Mouse (Mus musculus): ENCODE results near the gene Ptprs. TPM values are rescaled to one million over a fixed set of nuclear protein-coding genes. Genes with fewer than 3 reads are reported as not detected.

The Ptprs gene
- polyA plus RNA-seq, 1 experiment from 2014 or later = 210 TPM

Small RNAs within 50 kb of the gene (microRNA-seq; reads per million reads assigned to microRNA genes)
- 5.9 reads per million for gene Mir6977 (ENCODE audit: insufficient number of aligned reads)

Other genes with a start within 250 kb of the Ptprs start
- gene Fem1a, start 219.7 kb downstream of the Ptprs start, polyA plus RNA-seq (2014; fragmentation: Nextera tagmentation; extraction: Ambion mirVana) = 16.5 and 16.6 TPM in 2 replicates
- gene Ticam1, start 199.7 kb downstream of the Ptprs start, polyA plus RNA-seq (2014; fragmentation: Nextera tagmentation; extraction: Ambion mirVana) = 2.5 and 3.0 TPM in 2 replicates
- gene Plin3, start 183.6 kb downstream of the Ptprs start, polyA plus RNA-seq (2014; fragmentation: Nextera tagmentation; extraction: Ambion mirVana) = 37.5 and 44.6 TPM in 2 replicates
- not detected in 2 replicates for gene Arrdc5, start 176.2 kb downstream of the Ptprs start, polyA plus RNA-seq (2014; fragmentation: Nextera tagmentation; extraction: Ambion mirVana)
- gene Uhrf1, start 173.2 kb downstream of the Ptprs start, polyA plus RNA-seq (2014; fragmentation: Nextera tagmentation; extraction: Ambion mirVana) = 197 and 223 TPM in 2 replicates
- 52.1 TPM in 2 replicates for gene Kdm4b, start 150.4 kb downstream of the Ptprs start, polyA plus RNA-seq (2014; fragmentation: Nextera tagmentation; extraction: Ambion mirVana)
- gene Znrf4, start 35.9 kb upstream of the Ptprs start, polyA plus RNA-seq (2014; fragmentation: Nextera tagmentation; extraction: Ambion mirVana) = not detected in 2 replicates
- 1.1 and 1.3 TPM in 2 replicates for gene Gm20219, start 77.9 kb upstream of the Ptprs start, polyA plus RNA-seq (2014; fragmentation: Nextera tagmentation; extraction: Ambion mirVana)
- 74.7 and 75.0 TPM in 2 replicates for gene Safb2, start 108.1 kb upstream of the Ptprs start, polyA plus RNA-seq (2014; fragmentation: Nextera tagmentation; extraction: Ambion mirVana)
- 145 and 154 TPM in 2 replicates for gene Safb, start 108.3 kb upstream of the Ptprs start, polyA plus RNA-seq (2014; fragmentation: Nextera tagmentation; extraction: Ambion mirVana)
- gene 2410015M20Rik, start 133.3 kb upstream of the Ptprs start, polyA plus RNA-seq (2014; fragmentation: Nextera tagmentation; extraction: Ambion mirVana) = 171 and 183 TPM in 2 replicates
- 1,269 and 1,280 TPM in 2 replicates for gene Rpl36, start 136.9 kb upstream of the Ptprs start, polyA plus RNA-seq (2014; fragmentation: Nextera tagmentation; extraction: Ambion mirVana)
- gene Lonp1, start 150.4 kb upstream of the Ptprs start, polyA plus RNA-seq (2014; fragmentation: Nextera tagmentation; extraction: Ambion mirVana) = 66.6 and 68.8 TPM in 2 replicates
- 0.51 TPM in 2 replicates for gene Catsperd, start 151.7 kb upstream of the Ptprs start, polyA plus RNA-seq (2014; fragmentation: Nextera tagmentation; extraction: Ambion mirVana)
- 132 and 139 TPM in 2 replicates for gene Ranbp3, start 196.8 kb upstream of the Ptprs start, polyA plus RNA-seq (2014; fragmentation: Nextera tagmentation; extraction: Ambion mirVana)
- gene Ndufa11, start 241.3 kb upstream of the Ptprs start, polyA plus RNA-seq (2014; fragmentation: Nextera tagmentation; extraction: Ambion mirVana) = 292 and 332 TPM in 2 replicates
- gene Vmac, start 241.5 kb upstream of the Ptprs start, polyA plus RNA-seq (2014; fragmentation: Nextera tagmentation; extraction: Ambion mirVana) = 14.1 and 21.4 TPM in 2 replicates